Mouse (Mus musculus): ENCODE data around the gene Gm12845. TPM values are rescaled to one million over a fixed set of nuclear protein-coding genes. Genes with fewer than 3 reads are reported as not detected.
A peak's percentile ranks its signal among the peaks of the same experiment; 100 is the strongest.
"Not testable (repeated sequence)": the region's sequence is repeated elsewhere in the genome, so short reads cannot be mapped to it uniquely, and the experiment has no call there.

Gene Gm12845
- polyA plus RNA-seq, 1 experiment, result not detected

DNA sequence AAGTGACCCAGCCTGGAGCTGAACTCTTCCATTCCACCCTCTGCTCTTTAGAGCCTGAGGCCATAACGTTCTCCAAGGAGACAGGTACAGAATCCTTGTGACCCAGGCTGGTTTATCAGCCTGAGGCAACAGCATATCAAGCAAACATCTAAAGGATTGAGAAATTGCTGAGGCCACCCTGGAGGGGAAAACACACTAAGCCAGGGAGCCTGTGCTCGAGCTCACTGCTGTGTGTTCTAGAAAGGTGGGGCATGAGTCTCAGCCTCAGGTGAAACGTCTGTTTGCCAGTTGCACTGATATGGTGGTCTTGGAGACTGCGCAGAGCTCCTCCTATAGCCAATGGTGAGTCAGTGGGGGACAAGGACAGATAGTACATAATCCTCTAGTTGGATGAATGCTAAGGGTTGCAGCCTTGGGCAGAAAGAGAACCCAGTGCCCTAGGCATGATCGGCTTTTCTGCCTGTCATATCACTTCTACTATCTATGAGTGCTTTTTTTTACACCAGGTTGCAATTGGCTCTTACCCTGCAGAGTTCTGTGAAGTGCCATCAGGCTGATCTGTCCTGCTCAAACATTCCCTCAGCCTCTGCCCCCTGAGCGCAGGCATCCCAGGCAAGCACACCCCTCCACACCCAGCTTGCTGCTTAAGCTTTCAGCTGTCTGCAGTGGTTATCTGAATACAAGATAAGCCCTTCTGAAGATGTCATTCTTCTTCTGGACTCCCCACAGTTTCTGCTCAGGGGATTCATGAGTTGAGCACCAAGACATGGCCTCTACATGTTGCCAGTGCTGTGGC is 10.7 kb upstream of the Gm12845 start:
- no peaks in the 10 kb centered on the region for H3K36me3 ChIP-seq (ENCODE audit: control insufficient read depth, insufficient read depth)
- no peaks in the 10 kb centered on the region for H3K79me2 ChIP-seq (ENCODE audit: control insufficient read depth, insufficient read depth)
- H3K27me3 ChIP-seq (ENCODE audit: control insufficient read depth, insufficient read depth, insufficient read length), result peaks cover 42% of the 10 kb centered on the region
- H3ac ChIP-seq (ENCODE audit: control insufficient read depth, insufficient read length), result no peak overlapping the region
- no peak for TF ChIP-seq TCF3 (IDR thresholded peaks at IDR 0.05; ENCODE audit: insufficient read length, low read depth)
- no peak for TF ChIP-seq POLR2A (IDR thresholded peaks at IDR 0.05; ENCODE audit: insufficient read length, low read depth)
- no peak for TF ChIP-seq MAX (IDR thresholded peaks at IDR 0.05; ENCODE audit: low read depth)
- TF ChIP-seq REST (IDR thresholded peaks at IDR 0.05; ENCODE audit: insufficient read depth, insufficient read length), result no peak
- TF ChIP-seq E2F4 (IDR thresholded peaks at IDR 0.05; ENCODE audit: insufficient read depth), result no peak
- TF ChIP-seq SRF (IDR thresholded peaks at IDR 0.05; ENCODE audit: control insufficient read depth, insufficient read length, low read depth), result no peak
- TF ChIP-seq CEBPB (IDR thresholded peaks at IDR 0.05; ENCODE audit: insufficient read depth, poor library complexity, severe bottlenecking), result no peak
- no peak for TF ChIP-seq TCF12 (IDR thresholded peaks at IDR 0.05; ENCODE audit: insufficient read depth, poor library complexity, severe bottlenecking)
- TF ChIP-seq USF1 (IDR thresholded peaks at IDR 0.05; ENCODE audit: low read depth), result no peak
- TF ChIP-seq MYOD1 (IDR thresholded peaks at IDR 0.05; ENCODE audit: control insufficient read depth in 1 of 3, insufficient read length in 2 of 3, low read depth in 2 of 3), result no peak
- TF ChIP-seq MYOG (IDR thresholded peaks at IDR 0.05; ENCODE audit: control insufficient read depth in 1 of 3, insufficient read depth in 1 of 3, insufficient read length in 2 of 3, low read depth in 2 of 3), result no peak
- TF ChIP-seq POLR2AphosphoS2 (IDR thresholded peaks at IDR 0.05; ENCODE audit: insufficient read length, low read depth), result no peak
- no peak overlapping the region for H3K4me2 ChIP-seq (ENCODE audit: low read depth)
- H3K4me3 ChIP-seq, result no peak overlapping the region

DNA sequence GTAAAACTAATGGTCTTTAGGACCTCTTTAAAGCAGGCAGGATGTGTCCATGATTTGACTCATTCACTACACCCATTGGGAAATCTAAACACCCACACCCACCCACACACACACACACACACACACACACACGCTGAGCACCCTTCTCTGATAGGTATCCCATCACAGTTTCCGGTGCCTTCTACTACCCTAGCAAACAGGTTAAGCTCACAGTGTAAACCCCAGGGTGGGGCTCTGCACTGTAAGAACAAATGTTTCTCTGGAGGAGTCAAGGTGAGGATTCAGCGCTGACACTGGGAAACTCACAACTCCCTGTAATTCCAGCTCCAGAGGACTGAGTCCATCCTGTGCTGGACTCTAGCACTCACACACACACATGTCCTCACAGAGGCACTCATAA is 7.7 kb downstream of the Gm12845 start:
- Histone ChIP-seq H3K36me3 (ENCODE audit: control insufficient read depth, insufficient read depth) (no peaks in the 10 kb centered on the region), H3ac (ENCODE audit: control insufficient read depth, insufficient read length) (no peak overlapping the region), H3K4me2 (ENCODE audit: low read depth) (no peak overlapping the region), H3K27me3 (ENCODE audit: control insufficient read depth, insufficient read depth, insufficient read length) (peaks cover 19% of the 10 kb centered on the region), H3K79me2 (ENCODE audit: control insufficient read depth, insufficient read depth) (no peaks in the 10 kb centered on the region), H3K4me3 (no peak overlapping the region)
- TF ChIP-seq SRF (IDR thresholded peaks at IDR 0.05; ENCODE audit: control insufficient read depth, insufficient read length, low read depth) (no peak), POLR2A (IDR thresholded peaks at IDR 0.05; ENCODE audit: insufficient read length, low read depth) (no peak), TCF3 (IDR thresholded peaks at IDR 0.05; ENCODE audit: insufficient read length, low read depth) (no peak), E2F4 (IDR thresholded peaks at IDR 0.05; ENCODE audit: insufficient read depth) (no peak), MAX (IDR thresholded peaks at IDR 0.05; ENCODE audit: low read depth) (no peak), REST (IDR thresholded peaks at IDR 0.05; ENCODE audit: insufficient read depth, insufficient read length) (no peak), MYOG (IDR thresholded peaks at IDR 0.05; ENCODE audit: control insufficient read depth in 1 of 3, insufficient read depth in 1 of 3, insufficient read length in 2 of 3, low read depth in 2 of 3) (no peak), MYOD1 (IDR thresholded peaks at IDR 0.05; ENCODE audit: control insufficient read depth in 1 of 3, insufficient read length in 2 of 3, low read depth in 2 of 3) (no peak), USF1 (IDR thresholded peaks at IDR 0.05; ENCODE audit: low read depth) (no peak), TCF12 (IDR thresholded peaks at IDR 0.05; ENCODE audit: insufficient read depth, poor library complexity, severe bottlenecking) (no peak), CEBPB (IDR thresholded peaks at IDR 0.05; ENCODE audit: insufficient read depth, poor library complexity, severe bottlenecking) (no peak), POLR2AphosphoS2 (IDR thresholded peaks at IDR 0.05; ENCODE audit: insufficient read length, low read depth) (no peak)

DNA sequence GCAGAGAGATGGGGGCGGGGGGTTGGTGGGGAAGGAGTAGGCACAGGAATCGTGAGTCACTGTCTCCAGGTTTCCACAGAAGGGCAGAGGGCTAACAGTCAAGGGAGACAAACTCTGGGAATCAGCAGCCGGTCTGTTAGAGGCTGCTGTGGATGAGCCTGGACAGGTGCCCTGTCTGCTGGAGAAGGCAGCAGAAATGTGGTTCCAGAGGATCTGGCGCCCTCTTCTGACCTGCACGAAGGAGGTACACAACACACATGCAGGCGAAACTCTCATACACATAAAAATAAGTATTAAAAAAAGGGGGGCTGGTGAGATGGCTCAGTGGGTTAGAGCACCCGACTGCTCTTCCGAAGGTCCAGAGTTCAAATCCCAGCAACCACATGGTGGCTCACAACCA is 13.3 kb downstream of the Gm12845 start:
- H3K36me3 ChIP-seq (ENCODE audit: control insufficient read depth, insufficient read depth), result no peaks in the 10 kb centered on the region
- H3K4me2 ChIP-seq (ENCODE audit: low read depth), result no peak overlapping the region
- no peak overlapping the region for H3K4me3 ChIP-seq
- no peak overlapping the region for H3ac ChIP-seq (ENCODE audit: control insufficient read depth, insufficient read length)
- TF ChIP-seq POLR2AphosphoS2 (IDR thresholded peaks at IDR 0.05; ENCODE audit: insufficient read length, low read depth) (no peak), MYOD1 (IDR thresholded peaks at IDR 0.05; ENCODE audit: control insufficient read depth in 1 of 3, insufficient read length in 2 of 3, low read depth in 2 of 3) (peak in 1 of 3 experiments; percentile 45), E2F4 (IDR thresholded peaks at IDR 0.05; ENCODE audit: insufficient read depth) (no peak), SRF (IDR thresholded peaks at IDR 0.05; ENCODE audit: control insufficient read depth, insufficient read length, low read depth) (no peak), TCF12 (IDR thresholded peaks at IDR 0.05; ENCODE audit: insufficient read depth, poor library complexity, severe bottlenecking) (no peak), MYOG (IDR thresholded peaks at IDR 0.05; ENCODE audit: control insufficient read depth in 1 of 3, insufficient read depth in 1 of 3, insufficient read length in 2 of 3, low read depth in 2 of 3) (no peak), USF1 (IDR thresholded peaks at IDR 0.05; ENCODE audit: low read depth) (no peak)
- no peaks in the 10 kb centered on the region for H3K79me2 ChIP-seq (ENCODE audit: control insufficient read depth, insufficient read depth)
- H3K27me3 ChIP-seq (ENCODE audit: control insufficient read depth, insufficient read depth, insufficient read length), result peaks cover 6% of the 10 kb centered on the region

DNA sequence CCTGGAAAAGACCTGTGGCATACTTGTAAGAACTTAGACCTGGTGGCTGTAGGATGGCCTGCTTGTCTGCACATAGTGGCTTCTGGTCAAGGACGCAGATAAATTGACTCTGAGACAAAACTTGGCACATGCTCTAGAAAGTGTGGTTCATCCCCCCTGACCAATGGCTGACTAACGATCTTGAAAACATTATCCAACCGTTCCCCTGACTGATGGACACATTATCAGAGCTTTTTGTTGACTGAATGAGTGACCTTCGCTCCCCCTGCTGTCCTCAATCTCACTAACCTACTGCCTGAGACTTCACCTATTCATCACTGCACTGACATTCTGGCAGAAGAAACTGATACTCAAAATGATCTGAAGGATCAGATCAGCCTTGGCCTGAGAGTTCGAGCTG is 28.3 kb downstream of the Gm12845 start:
- H3K79me2 ChIP-seq (ENCODE audit: control insufficient read depth, insufficient read depth); H3K4me2 ChIP-seq (ENCODE audit: low read depth); H3K27me3 ChIP-seq (ENCODE audit: control insufficient read depth, insufficient read depth, insufficient read length): not testable (repeated sequence)

DNA sequence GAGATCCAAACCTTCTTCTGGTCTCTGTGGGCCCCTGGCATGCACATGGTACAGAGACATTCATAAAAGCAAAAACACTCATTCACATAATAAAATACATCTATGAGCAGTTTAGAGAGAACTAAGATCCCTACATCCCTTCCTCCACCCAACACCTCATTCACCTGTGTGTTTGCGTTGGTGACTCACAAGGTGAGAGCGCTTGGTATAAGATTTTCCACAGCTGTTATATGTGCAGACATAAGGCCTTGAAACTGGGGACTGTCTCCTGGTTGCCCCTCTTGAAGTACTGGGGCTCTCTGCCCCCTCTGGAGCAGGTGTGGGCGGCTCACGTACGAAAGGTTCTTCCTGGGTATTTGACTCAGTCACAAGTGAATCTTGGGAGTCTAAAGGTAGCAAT is 35.9 kb downstream of the Gm12845 start:
- Histone ChIP-seq H3K27me3 (ENCODE audit: control insufficient read depth, insufficient read depth, insufficient read length) (no peaks in the 10 kb centered on the region), H3K4me2 (ENCODE audit: low read depth) (no peak overlapping the region), H3K36me3 (ENCODE audit: control insufficient read depth, insufficient read depth) (no peaks in the 10 kb centered on the region), H3K4me3 (no peak overlapping the region), H3ac (ENCODE audit: control insufficient read depth, insufficient read length) (no peak overlapping the region), H3K79me2 (ENCODE audit: control insufficient read depth, insufficient read depth) (no peaks in the 10 kb centered on the region)
- TF ChIP-seq USF1 (IDR thresholded peaks at IDR 0.05; ENCODE audit: low read depth), result no peak
- no peak for TF ChIP-seq TCF3 (IDR thresholded peaks at IDR 0.05; ENCODE audit: insufficient read length, low read depth)
- no peak for TF ChIP-seq CEBPB (IDR thresholded peaks at IDR 0.05; ENCODE audit: insufficient read depth, poor library complexity, severe bottlenecking)
- no peak for TF ChIP-seq SRF (IDR thresholded peaks at IDR 0.05; ENCODE audit: control insufficient read depth, insufficient read length, low read depth)

More for the DNA sequence above, 28.3 kb downstream of the Gm12845 start:
- H3K36me3 ChIP-seq (ENCODE audit: control insufficient read depth, insufficient read depth); H3ac ChIP-seq (ENCODE audit: control insufficient read depth, insufficient read length); H3K4me3 ChIP-seq: not testable (repeated sequence)
